Mouse (Mus musculus): Measurements from ENCODE around the gene Wls. TPM values are rescaled to one million over a fixed set of nuclear protein-coding genes. Genes with fewer than 3 reads are reported as not detected.

Gene Wls
- polyA plus RNA-seq (2015; fragmentation: Illumina TruSeq; extraction: RNeasy Lipid Tissue Mini Kit (QIAGEN cat#74804); ENCODE audit: insufficient read depth, low replicate concordance): 46.0 TPM

DNA sequence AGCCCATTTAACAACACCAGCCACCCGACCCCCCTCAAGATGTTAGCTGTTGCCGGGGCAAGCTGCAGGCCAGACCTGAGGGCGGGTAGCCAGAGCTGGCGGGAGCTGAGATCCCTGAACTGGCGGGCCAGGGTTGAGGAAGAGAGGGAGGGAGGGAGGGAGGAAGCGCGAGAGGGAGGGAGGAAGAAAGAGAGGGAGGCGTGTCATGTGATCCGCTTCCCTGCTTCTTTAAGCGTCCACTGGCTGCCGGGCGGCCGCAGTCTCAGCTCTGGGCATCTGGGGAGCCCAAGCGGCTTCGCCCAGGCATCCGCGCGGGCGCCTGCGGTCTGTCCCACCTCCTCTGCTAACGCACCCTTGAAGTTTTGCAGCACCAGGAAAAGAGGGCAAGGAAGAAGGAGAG lies at the start of gene Wls:
Gene Wls, plus strand, starts transcription at position 192 of the 400 bp plus-strand sequence.

Other genes starting within 250 kb of the Wls start
- gene Rpe65, start 240.5 kb upstream of the Wls start, polyA plus RNA-seq (2015; fragmentation: Illumina TruSeq; extraction: RNeasy Lipid Tissue Mini Kit (QIAGEN cat#74804); ENCODE audit: insufficient read depth, low replicate concordance): not detected